Mouse (Mus musculus) kidney, postnatal 0 days (tissue): Measurements from ENCODE around the gene Rb1. TPM values are rescaled to one million over a fixed set of nuclear protein-coding genes. Genes with fewer than 3 reads are reported as not detected.

Source experiments
- ATAC-seq: fragments of 200-750 bp; cut with Nextera tagmentation; replicated peaks from 2 replicates; pipeline ENCODE4 v1.8.0; 2017; ENCODE audit warnings: low read depth, moderate number of reproducible peaks, moderate TSS enrichment, moderate library complexity; ENCODE audit not compliant: low FRiP score
- DNase-seq: peaks from one replicate; pipeline ENCODE4 v3.0.0-alpha.2; 2016; ENCODE audit warnings: low spot score
- H3K27ac ChIP-seq: fragments of 300-500 bp; sonication (generic); 2 replicates; pipeline ENCODE4 v1.5.1; 2014; ENCODE audit warnings: mild to moderate bottlenecking
- H3K27me3 ChIP-seq: fragments of 300-500 bp; sonication (generic); 2 replicates; pipeline ENCODE4 v1.6.1; 2014; ENCODE audit warnings: low read length, mixed read lengths; ENCODE audit not compliant: insufficient read depth
- H3K36me3 ChIP-seq: fragments of 300-500 bp; sonication (generic); 2 replicates; pipeline ENCODE4 v1.6.1; 2014; ENCODE audit warnings: low read length, mixed read lengths; ENCODE audit not compliant: insufficient read depth
- H3K4me1 ChIP-seq: fragments of 300-500 bp; sonication (generic); replicated peaks from 2 replicates; pipeline ENCODE4 v1.6.1; 2014; ENCODE audit warnings: antibody characterized with exemption, low read length, mixed read lengths; ENCODE audit not compliant: insufficient read depth
- H3K4me2 ChIP-seq: fragments of 300-500 bp; sonication (generic); 2 replicates; pipeline ENCODE4 v1.6.1; 2014; ENCODE audit warnings: mild to moderate bottlenecking, low read length, moderate library complexity, mixed read lengths
- H3K4me3 ChIP-seq: fragments of 300-500 bp; sonication (generic); replicated peaks from 2 replicates; pipeline ENCODE4 v1.5.1; 2014; ENCODE audit warnings: low read depth, low read length
- H3K9ac ChIP-seq: fragments of 300-500 bp; sonication (generic); 2 replicates; pipeline ENCODE4 v1.6.1; 2014; ENCODE audit warnings: low read depth, low read length
- H3K9me3 ChIP-seq: fragments of 300-500 bp; sonication (generic); replicated peaks from 2 replicates; pipeline ENCODE4 v1.6.1; 2016; ENCODE audit warnings: low read length, inconsistent platforms, mixed read lengths
- CTCF ChIP-seq: IDR thresholded peaks from 2 replicates; pipeline ENCODE4 v1.5.1; 2016; ENCODE audit warnings: antibody characterized with exemption, low read depth, mild to moderate bottlenecking, moderate library complexity
- WGBS: fragments of 180-500 bp; shearing (Covaris S2); extraction: QIAGEN DNeasy Blood & Tissue Kit; methylation state at CpG from one replicate; pipeline ENCODE4 v1.1.7; 2014; 5-methylcytosine and 5-hydroxymethylcytosine counted together
- polyA plus RNA-seq: library from polyadenylated mRNA; unstranded; fragments of >200 nt; fragmentation: Nextera tagmentation; extraction: Ambion mirVana; gene quantifications from 2 replicates; pipeline ENCODE4 v1.2.1, GENCODE M21; 2015

Gene Rb1
- polyA plus RNA-seq, 1 experiment from 2014 or later: 26.6 TPM

- Histone ChIP-seq H3K27me3 (no peaks in the 10 kb centered on the region), H3K36me3 (no peaks in the 10 kb centered on the region), H3K4me1 (no peaks in the 10 kb centered on the region), H3K4me2 (no peak overlapping the region), H3K9ac (no peak overlapping the region), H3K9me3 (no peaks in the 10 kb centered on the region), H3K27ac (no peak overlapping the region), H3K4me3 (no peak overlapping the region)
- TF ChIP-seq CTCF: no peak
- ATAC-seq: no peak
- WGBS: 91% methylated on average over 2 of the region's 2 CpGs
- DNase-seq: no peak
These were observed 75.6 kb downstream of the Rb1 start for GRCm38 (mm10) chr14:73250056-73250455.

GRCm38 (mm10) chr14:73244061-73244597, 81.5 kb downstream of the Rb1 start:
- Histone ChIP-seq H3K27ac (no peak overlapping the region; the same call in 1 of the 2 replicates), H3K4me2 (no peak overlapping the region), H3K4me1 (no peaks in the 10 kb centered on the region), H3K4me3 (no peak overlapping the region), H3K36me3 (0 out of 2 replicates have a peak, but pooled peaks cover 8% of the 10 kb centered on the region), H3K27me3 (no peaks in the 10 kb centered on the region), H3K9me3 (no peaks in the 10 kb centered on the region), H3K9ac (no peak overlapping the region)
- WGBS: 93% methylated on average over 2 of the region's 2 CpGs
- no peak for TF ChIP-seq CTCF
- DNase-seq: no peak
- ATAC-seq: no peak

GRCm38 (mm10) chr14:73239857-73240256, 85.8 kb downstream of the Rb1 start:
- Histone ChIP-seq H3K4me1 (0 out of 2 replicates have a peak, but pooled peaks cover under 1% of the 10 kb centered on the region), H3K9ac (no peak overlapping the region), H3K9me3 (no peaks in the 10 kb centered on the region), H3K4me3 (peak overlapping the region; percentile 59; the same call in 1 of the 2 replicates), H3K4me2 (peak overlapping the region; percentile 31), H3K36me3 (0 out of 2 replicates have a peak, but pooled peaks cover 8% of the 10 kb centered on the region), H3K27me3 (no peaks in the 10 kb centered on the region), H3K27ac (no peak overlapping the region)
- 30% methylated on average over 3 of the region's 3 CpGs for WGBS
- TF ChIP-seq CTCF: no peak
- ATAC-seq (no peak), DNase-seq (peak; percentile 53)

GRCm38 (mm10) chr14:73239291-73239690, 86.3 kb downstream of the Rb1 start:
- H3K27ac ChIP-seq: peak overlapping the region; percentile 93
- H3K4me1 ChIP-seq: peaks cover 6% of the 10 kb centered on the region
- H3K4me2 ChIP-seq: peak overlapping the region; percentile 67
- no peaks in the 10 kb centered on the region for H3K27me3 ChIP-seq
- ATAC-seq (no peak), DNase-seq (peak; percentile 80)
- no peak for TF ChIP-seq CTCF
- peak overlapping the region; percentile 72 for H3K9ac ChIP-seq
- 0 out of 2 replicates have a peak, but pooled peaks cover 6% of the 10 kb centered on the region for H3K36me3 ChIP-seq
- WGBS: under 1% methylated on average over 6 of the region's 6 CpGs
- H3K4me3 ChIP-seq: peak overlapping the region; percentile 59
- no peaks in the 10 kb centered on the region for H3K9me3 ChIP-seq

GRCm38 (mm10) chr14:73238498-73239250, 86.9 kb downstream of the Rb1 start:
- Histone ChIP-seq H3K27me3 (no peaks in the 10 kb centered on the region), H3K4me1 (peaks cover 9% of the 10 kb centered on the region), H3K9me3 (no peaks in the 10 kb centered on the region), H3K27ac (peak overlapping the region; percentile 93), H3K4me3 (peak overlapping the region; percentile 59), H3K9ac (peak overlapping the region; percentile 72), H3K36me3 (0 out of 2 replicates have a peak, but pooled peaks cover 4% of the 10 kb centered on the region), H3K4me2 (peak overlapping the region; percentile 67)
- WGBS: under 1% methylated on average over 20 of the region's 20 CpGs
- ATAC-seq: peak; percentile 65
- peak; percentile 89 for DNase-seq
- TF ChIP-seq CTCF: no peak

- Histone ChIP-seq H3K36me3 (0 out of 2 replicates have a peak, but pooled peaks cover 4% of the 10 kb centered on the region), H3K4me1 (peaks cover 9% of the 10 kb centered on the region), H3K27ac (peak within 1 kb of the TSS; percentile 93), H3K9me3 (no peaks in the 10 kb centered on the region), H3K9ac (peak within 1 kb of the TSS; percentile 72), H3K4me2 (peak within 1 kb of the TSS; percentile 67), H3K27me3 (no peaks in the 10 kb centered on the region), H3K4me3 (peak within 1 kb of the TSS; percentile 59)
- TF ChIP-seq CTCF: peak; percentile 24; the same call in 1 of the 2 replicates
- under 1% methylated on average over 19 of the region's 19 CpGs for WGBS
- peak; percentile 97 for DNase-seq
- ATAC-seq: peak; percentile 87
These were observed 87.7 kb downstream of the Rb1 start, which contains the start of gene Lpar6 for GRCm38 (mm10) chr14:73237848-73238321. TSS of gene Lpar6 (plus strand) at chr14:73237895.
